Mouse (Mus musculus) cerebellum, adult 18-20 months (tissue): ENCODE data around the gene Olfr818.
"Not testable (repeated sequence)": the region's sequence is repeated elsewhere in the genome, so short reads cannot be mapped to it uniquely, and the experiment has no call there.

Source experiments
- DNase-seq, 2 experiments: peaks; one replicate each; pipeline ENCODE4 v3.0.0; 2021

Olfr818 gene

DNA sequence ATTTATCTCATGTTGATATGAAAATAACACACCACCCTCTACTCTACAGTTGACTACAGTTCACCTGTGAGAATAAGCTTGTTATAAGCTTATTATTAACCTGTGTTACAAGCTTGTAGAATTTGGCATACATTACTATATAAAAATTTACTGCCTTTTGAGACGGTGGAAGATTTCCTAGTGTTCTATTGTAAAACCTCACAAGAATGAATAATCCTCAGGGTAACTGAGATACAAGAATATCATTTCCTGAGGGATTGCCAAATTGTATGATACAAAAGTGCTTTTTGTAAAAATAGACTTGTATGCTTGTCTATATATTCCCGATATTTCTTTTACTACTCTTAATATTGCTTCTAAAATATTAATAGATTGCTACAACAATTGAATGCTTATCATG, at the start of gene Olfr818:
TSS of gene Olfr818 (minus strand) at position 101 of the 400 bp plus-strand sequence.
- no peak for DNase-seq

DNA sequence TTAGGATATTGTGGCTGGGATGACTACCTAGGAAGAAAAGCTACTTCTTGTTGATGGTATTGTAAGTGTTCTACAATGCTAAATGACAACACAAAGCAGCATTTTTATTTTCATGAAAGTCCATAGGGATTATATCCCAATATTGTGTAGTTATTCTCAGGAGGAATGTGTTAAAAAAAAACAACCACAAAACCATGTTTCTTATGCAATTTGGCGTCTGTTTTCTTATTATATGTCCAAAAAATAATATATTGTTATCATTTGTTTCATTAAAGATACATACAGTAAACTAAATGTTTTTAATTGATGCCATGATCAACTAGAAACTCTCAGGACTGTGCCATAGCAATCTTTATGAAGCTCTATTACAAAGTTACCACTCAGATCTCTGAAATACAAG, 36.1 kb upstream of the Olfr818 start, which contains the start of gene Gm10310:
TSS of gene Gm10310 (minus strand) at position 101 of the 400 bp plus-strand sequence.
- not testable (repeated sequence) for DNase-seq

DNA sequence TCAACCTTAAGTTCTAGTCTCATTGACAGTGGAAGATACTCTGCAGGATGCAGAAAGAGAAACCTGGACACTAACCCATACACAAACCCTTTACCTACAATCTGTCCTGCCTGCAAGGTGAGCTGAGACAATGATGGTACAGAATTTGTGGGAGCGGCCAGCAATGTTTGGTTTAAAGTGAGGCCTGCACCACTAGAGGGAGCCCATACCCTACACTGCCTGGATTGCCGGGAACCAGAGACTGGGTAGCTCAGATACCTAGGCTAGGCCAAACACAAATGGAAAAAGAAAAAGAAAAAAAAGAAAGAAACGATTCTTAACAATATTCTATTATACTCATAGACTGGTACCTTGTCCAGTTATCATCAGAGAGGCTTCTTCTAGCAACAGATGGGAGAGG, 33.0 kb upstream of the Olfr818 start:
- not testable (repeated sequence) for DNase-seq

DNA sequence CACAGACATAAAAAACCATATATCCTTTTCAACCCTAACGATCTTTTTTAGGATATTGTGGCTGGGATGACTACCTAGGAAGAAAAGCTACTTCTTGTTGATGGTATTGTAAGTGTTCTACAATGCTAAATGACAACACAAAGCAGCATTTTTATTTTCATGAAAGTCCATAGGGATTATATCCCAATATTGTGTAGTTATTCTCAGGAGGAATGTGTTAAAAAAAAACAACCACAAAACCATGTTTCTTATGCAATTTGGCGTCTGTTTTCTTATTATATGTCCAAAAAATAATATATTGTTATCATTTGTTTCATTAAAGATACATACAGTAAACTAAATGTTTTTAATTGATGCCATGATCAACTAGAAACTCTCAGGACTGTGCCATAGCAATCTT, 27.1 kb upstream of the Olfr818 start, which contains the start of gene Olfr247:
TSS of gene Olfr247 (minus strand) at position 101 of the 400 bp plus-strand sequence.
- not testable (repeated sequence) for DNase-seq

DNA sequence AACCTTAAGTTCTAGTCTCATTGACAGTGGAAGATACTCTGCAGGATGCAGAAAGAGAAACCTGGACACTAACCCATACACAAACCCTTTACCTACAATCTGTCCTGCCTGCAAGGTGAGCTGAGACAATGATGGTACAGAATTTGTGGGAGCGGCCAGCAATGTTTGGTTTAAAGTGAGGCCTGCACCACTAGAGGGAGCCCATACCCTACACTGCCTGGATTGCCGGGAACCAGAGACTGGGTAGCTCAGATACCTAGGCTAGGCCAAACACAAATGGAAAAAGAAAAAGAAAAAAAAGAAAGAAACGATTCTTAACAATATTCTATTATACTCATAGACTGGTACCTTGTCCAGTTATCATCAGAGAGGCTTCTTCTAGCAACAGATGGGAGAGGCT, 24.1 kb upstream of the Olfr818 start:
- DNase-seq, result not testable (repeated sequence)

DNA sequence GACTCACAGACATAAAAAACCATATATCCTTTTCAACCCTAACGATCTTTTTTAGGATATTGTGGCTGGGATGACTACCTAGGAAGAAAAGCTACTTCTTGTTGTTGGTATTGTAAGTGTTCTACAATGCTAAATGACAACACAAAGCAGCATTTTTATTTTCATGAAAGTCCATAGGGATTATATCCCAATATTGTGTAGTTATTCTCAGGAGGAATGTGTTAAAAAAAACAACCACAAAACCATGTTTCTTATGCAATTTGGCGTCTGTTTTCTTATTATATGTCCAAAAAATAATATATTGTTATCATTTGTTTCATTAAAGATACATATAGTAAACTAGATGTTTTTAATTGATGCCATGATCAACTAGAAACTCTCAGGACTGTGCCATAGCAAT, 18.3 kb upstream of the Olfr818 start, which contains the start of gene Olfr819:
TSS of gene Olfr819 (minus strand) at position 101 of the 400 bp plus-strand sequence.
- DNase-seq, result not testable (repeated sequence)

DNA sequence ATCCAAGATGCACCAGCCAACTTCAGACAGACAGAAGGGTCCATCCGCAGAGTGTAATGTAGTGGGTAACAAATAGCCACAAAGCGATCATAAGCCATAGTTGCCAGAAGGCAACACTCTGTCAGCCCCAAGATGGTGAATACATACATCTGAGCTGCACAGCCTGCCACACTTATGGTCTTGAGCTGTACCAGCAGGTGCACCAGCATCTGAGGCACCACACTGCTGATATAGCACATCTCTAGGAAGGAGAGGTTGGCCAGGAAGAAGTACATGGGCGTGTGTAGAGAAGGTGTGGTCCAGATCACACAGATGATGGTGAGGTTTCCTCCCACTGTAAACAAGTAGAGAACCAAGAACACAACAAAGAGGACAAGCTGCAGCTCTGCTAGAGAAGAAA, 17.3 kb upstream of the Olfr818 start:
- DNase-seq, result not testable (repeated sequence)

DNA sequence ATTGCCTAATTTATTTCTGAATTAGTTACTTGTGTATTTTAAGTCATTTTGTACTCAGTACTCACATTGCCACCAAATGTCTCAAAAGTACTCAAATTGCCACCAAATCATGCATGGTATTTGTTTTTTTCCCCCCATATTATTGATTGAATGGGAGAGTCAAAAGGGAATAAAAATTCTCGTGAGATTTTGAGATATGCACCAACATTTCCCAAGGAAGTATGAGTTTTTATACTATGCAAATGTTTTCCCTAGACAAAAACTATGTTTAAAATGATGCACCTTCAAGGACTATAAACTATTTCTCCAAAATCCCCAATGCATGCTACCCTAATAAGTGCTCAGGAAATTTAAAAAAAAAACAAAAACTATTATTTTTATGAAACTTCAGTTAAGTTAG, 33.4 kb downstream of the Olfr818 start, which contains the start of gene Olfr816:
TSS of gene Olfr816 (minus strand) at position 101 of the 400 bp plus-strand sequence.
- DNase-seq, result no peak

DNA sequence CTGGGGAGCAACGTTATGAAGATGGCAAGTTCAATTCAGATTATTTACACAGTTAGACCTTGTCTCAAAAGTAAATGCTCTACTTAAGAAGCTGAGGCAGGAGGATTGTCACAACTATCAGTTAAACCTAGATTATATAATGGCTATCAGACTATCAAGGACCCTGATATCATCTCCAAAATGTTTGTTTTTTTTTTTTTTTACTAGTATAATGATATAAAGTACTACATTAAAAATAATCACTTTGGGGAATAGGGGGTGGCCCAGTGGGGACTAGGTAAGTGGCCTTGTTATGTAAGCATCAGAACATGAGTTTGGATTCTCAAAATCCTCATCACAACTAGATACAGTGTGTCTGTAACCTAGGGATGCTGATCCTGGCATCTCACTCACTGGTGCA, 43.1 kb downstream of the Olfr818 start, which contains the start of gene Olfr815:
TSS of gene Olfr815 (minus strand) at position 101 of the 400 bp plus-strand sequence.
- not testable (repeated sequence) for DNase-seq
